Mouse (Mus musculus): ENCODE measurements around the gene Map2k6.

Gene Map2k6

DNA sequence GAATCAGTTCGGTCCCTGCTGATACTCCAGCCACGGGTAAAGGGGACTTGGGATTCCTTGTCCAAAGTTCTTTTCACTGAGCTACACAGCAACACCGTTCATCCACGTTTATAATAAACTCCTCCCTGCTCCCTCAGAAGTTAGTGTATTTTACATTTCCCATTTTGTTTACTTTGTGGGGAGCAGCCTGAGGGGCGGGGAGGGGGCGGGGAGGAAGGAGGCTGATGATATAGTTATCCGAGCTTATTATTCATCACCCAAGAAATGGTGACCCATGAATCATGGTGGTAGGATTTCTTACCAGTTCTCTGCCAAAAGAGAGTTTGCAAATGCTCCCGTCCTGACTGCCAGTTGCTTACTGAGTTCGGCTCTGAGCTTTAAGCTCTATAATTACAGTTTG, 6.7 kb downstream of the Map2k6 start:
- no peak for DNase-seq (ENCODE audit: low read depth)

DNA sequence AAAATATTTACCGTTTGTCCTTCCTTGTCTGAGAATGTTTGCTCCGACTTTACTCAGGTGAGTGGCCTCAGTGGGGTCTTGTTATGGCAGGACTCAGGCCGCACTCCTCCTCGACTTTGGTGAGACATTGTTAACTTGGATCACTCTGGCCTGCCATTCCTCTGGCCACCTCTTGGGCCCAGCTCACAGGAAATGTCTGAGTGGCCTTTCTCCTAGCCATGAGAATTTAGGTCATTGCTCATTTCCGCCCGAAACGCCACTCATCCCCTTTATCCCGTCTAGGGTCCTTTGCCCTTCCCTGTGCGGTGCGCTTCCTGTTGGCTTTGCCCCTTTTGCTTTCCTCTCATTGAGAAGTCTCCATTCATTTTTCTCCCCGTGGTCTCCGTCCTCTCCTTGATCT, 10.2 kb downstream of the Map2k6 start:
- no peak for DNase-seq (ENCODE audit: low read depth)

DNA sequence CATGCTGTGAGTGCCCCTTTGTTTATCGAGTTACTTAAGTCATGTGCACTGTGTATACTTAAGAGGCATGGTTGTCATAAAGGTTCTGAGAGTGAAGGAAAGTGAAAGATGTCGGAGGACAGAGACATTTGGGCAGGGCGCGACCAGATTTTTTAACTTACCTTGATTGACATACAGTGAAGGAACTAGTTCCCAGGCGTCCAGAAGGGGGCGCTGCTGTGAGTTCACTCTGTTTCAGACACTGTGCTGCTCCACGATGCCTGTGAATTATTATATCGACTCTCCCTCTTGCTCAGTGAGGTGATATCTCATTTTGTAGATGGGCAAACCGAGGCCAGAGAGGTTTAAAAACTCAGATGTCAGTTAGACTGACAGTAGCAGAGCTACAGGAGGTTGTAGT, 10.9 kb downstream of the Map2k6 start:
- DNase-seq (ENCODE audit: low read depth), result peak; percentile 42

DNA sequence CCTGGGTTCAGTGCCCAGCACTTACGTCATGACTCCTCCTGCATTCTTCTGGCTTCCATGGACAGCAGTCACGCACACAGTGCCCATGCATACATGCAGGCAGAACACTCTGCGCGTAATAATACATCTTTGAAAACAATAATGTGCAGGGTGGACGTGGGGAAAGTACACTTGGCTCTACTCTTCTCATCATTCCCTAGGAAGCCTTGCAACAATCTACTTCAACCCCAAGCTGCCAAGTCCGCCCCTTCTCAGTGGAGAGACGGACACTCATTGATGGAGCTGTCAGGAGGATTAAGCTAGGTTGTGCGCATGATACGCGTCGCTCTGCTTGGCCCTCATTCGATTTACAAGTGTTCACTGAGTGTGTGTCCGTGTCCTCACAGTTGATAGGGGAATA, 12.7 kb downstream of the Map2k6 start:
- DNase-seq (ENCODE audit: low read depth), result no peak

DNA sequence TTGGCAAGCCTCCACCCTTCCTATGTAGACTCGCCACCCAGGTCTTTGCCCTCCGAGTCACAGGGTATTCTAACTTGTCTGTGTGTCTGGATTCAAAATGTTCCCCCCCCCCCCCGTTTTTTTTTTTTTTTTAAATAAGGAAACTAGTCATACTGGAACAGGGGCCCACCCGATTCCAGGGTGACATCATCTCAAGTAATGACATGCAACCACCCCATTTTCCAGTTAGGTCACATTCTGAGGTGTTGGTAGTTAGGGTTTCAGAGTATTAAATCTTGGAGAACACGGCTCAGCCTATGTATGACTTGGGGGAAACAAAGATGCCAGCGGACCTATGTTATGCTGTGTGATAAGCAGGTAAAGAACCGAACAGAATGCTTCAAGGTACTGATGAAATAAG, 15.3 kb downstream of the Map2k6 start:
- no peak for DNase-seq (ENCODE audit: low read depth)

DNA sequence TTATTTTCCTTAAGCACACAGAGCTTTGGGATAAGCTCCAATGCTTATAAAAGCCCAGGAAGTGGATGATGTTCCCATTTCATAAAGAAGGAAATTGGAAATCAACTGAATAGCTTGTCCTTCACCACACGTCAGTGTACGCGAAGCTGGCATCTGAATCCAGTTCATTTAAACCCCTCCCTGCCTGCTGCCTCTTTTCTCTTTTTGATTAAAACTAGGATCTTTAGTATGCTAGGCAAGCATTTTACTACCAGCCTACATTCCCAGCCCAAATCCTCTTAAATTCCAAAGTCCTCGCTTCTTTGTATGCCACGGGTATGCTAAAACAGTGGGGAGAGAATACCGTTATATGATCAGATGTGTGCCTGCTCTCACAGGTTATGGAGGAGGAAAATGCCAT, 17.8 kb downstream of the Map2k6 start:
- DNase-seq (ENCODE audit: low read depth), result no peak

DNA sequence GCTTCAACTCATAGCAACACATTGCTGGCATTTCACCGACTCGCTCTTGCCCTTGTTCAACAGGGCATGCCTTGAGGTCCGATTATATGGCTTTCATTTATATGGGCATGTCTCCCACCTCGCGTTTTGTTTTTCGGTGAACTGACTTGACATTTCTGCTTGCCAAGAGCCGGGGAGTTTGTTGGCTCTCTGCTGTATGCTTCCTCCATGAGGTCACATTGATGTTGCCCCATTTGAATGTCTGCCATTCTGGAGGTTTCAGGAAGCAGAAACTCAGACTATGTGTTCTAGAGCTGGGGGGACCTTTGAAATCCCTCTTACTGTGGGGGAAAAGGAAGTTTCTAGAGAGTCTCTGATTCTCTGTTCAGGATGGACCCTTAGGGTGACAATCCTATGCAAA, 21.5 kb downstream of the Map2k6 start:
- no peak for DNase-seq (ENCODE audit: low read depth)

DNA sequence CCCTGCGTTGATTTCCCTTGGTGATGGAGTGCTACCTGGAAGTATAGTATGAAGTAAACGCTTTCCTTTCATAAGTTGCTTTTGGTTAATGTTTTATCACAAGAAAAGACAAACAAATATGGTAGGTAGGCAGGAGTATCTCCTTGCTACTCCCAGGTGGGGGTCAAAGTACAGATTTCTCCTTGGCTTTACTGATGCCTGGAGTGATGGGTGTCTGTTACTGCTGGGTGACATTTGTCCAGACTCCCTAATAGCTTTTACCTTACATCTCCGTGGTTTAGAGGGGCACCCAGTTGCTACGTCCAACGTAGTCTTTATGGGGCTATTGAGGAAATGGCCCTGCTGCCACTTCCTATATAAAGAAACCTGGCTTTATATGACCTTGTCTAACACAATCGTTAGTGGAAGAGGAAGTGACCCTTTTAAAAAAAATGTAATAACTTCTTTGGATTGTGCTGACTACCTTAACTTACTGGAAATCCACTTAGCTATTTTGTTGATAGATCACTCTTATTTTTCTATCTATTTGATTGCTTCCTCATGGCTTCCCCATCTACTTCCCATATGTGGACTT, 27.7 kb downstream of the Map2k6 start:
- no peak for DNase-seq (ENCODE audit: low read depth)

DNA sequence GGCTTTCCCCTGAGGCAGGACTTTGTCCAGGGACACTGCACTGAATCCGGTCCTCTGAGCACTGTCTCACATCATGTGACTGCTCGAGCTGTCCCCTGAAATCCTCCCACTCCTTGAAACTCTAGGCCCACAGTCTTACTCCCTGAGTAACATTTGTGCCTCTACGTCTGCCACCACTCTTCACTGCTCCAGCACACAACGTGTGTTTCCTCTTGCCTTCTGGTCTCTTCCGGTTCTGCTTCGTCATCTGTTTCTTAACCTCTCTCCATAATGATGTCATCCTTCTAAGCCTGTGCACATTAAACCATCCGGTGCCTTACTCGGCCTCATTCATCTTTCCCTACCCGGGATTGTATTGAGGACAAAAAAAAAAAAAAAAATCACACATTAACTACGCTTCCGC, 28.2 kb downstream of the Map2k6 start:
- no peak for DNase-seq (ENCODE audit: low read depth)

DNA sequence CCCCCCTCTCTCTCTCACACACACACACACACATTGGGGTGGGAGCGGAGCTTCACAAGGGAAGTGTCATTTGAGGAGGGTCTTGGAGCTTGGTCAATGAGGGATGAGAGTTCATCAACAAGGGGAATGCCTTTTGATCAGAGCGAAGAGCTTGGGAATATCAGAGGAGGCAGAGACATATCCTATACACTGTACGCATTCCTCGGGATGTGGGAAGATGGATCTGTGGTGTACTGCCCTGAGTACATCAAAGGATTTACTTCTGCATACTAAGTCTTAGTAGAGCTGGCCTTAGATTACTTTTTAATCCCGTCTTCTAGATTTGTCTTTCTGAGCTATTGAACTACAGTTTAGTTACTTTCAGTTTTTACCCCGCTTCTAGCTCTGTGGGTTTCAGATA, 30.1 kb downstream of the Map2k6 start:
- no peak for DNase-seq (ENCODE audit: low read depth)

DNA sequence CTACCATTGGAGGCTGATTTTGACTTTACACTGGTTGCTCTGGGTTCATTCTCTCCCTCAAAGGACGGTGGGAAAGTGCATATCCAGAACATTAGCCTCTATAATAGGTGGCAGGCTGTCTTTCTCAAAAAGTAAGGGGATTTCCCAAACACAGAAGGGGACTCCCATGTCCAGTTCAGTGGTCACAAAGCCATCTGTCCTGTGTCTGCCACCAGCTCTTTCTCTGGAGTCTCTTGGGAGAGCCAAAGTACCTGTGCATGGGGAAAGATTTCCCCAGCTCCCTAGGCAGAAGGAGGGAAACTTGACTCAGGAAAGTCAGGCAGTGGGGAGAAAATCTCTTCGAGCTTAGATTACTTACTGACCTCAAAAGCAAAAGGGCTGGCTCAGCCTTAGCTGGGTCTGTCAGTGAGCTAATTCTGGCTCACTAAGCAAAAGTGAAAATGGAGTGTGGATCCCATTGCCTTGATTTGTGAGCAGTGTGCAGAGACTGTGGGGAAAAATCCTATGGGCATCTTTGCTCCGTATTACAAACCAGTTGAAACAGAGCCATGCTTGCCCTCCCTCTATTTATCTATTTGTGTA, 31.0 kb downstream of the Map2k6 start:
- no peak for DNase-seq (ENCODE audit: low read depth)

DNA sequence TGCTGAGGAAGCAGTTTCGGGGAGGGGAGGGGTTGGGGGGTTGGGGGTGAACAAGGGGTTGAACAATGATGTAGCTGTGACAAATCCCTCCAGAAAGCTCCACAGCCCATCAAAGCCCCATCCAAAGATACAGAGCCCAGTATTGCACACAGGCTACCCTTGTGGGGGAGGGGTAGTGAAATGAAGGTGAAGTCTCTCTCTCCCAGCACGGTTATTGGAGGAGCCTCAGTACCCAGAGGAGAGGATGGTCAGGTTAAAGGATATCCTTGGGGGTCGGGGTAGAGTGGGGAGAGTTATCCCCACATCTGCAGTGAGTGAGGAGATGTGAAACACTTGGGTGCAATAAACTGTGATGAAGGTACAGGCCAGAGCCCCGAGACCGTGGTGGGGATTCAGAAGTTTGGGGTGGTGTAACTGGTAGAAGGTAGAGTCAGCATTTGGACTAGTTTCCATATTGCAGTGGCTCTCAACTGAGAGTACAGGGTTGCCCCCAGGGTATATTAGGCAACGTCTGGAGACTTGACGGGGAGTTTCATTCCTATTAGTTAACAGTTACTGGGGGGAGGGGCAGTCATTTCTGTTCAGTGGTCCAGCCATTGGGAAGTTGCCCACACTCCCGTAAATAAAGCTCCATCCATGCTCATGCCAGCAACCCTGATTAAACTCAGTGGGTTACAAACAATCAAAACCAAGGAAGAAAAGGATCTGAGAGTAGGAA, 37.1 kb downstream of the Map2k6 start:
- no peak for DNase-seq (ENCODE audit: low read depth)

DNA sequence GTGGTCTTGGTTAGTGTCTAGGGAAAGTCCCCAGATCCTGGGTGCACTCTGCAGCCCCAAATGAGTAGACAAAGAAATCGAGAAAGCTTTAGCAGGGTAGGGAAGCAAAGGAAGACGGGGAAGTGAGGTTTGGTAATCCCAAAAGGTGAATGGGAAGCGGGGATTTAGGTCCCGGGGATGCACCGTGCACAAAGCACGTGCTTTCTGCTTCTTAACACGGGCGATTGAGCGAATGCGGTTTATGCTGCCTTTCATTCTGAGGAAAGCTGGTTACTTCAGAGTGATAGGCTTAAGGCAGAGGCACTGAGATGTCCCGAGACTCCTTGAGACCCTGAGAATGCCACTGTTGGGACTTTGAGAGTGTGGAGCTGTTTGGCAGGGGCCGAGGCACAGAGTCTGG, 38.1 kb downstream of the Map2k6 start:
- no peak for DNase-seq (ENCODE audit: low read depth)

DNA sequence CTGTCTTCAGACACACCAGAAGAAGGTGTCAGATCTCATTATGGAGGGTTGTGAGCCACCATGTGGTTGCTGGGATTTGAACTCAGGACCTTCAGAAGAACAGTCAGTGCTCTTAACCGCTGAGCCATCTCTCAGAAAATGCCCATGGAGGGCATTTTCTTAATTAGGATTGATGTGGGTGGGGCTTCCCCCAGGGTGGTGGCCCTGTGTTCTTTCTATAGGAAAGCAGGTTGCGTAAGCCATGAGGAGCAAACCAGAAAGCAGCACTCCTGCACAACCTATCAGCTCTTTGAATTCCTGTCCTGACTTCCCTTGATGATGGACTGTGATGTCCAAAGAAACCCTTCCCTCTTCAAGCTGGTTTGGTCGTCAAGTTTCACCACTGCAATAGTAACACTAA, 39.2 kb downstream of the Map2k6 start:
- DNase-seq (ENCODE audit: low read depth), result no peak

DNA sequence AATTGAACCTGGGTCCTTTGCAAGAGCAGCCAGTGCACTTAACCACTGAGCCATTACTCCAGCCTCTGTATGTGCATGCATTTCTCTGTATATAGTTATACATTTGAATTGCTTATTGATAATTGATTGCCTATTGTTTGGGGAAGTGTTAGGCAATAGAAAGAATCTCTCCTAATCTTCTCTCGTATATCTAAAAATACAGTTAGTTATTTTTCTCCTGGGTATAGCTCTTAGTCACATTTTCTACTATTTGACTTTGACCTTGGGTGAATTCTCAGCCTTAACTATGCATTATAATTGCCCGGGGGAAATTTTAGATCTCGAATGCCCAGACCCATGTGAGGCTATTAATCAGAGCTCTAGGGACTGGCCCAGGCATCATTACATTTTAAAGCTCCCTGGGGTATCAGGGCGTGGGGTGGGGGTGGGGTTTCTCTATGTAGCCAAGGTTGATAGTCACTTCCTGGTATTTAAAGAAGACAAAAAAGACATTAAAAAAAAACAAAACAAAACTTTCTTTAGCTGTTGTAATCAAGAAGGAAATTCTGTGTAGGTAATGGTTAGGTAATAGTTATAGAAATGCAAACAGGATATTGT, 39.9 kb downstream of the Map2k6 start:
- no peak for DNase-seq (ENCODE audit: low read depth)

DNA sequence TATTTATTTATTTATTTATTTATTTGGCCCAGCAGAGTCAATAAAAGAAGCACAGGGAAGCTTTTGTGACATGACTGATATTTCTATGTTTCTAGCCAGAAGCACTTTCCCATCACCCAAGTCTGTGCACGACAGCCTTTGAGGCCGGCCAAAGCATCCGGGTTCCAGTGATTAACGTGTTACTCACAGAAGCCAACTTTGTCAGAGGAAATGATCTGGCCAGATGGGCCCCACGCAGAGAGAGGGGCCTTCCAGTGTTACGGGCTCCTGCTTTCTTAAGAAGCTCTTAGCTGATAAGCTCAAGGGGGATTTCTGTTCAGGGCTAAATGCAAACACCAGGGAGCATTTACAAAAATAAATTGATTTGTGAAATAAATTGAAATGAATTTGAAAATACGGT, 40.4 kb downstream of the Map2k6 start:
- no peak for DNase-seq (ENCODE audit: low read depth)

DNA sequence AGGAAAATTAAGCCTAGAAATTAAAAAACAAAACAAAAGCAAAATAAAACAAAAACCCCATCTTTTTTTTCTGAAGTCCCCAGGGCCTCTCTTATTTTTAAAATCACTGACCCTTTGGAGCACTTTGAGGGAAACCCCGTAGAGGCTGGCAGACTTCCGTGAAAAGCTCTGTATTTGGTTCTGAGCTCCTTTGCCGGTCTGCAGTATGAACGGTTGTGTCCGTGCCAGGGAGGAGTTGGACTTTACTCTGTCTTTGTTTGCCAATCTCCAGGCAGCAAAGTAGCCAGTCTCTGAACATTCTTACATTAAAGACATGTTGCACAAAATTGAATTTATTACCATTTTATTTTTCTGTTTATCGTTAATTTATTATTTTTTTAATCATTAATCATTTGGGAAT, 45.7 kb downstream of the Map2k6 start:
- DNase-seq (ENCODE audit: low read depth), result no peak

DNA sequence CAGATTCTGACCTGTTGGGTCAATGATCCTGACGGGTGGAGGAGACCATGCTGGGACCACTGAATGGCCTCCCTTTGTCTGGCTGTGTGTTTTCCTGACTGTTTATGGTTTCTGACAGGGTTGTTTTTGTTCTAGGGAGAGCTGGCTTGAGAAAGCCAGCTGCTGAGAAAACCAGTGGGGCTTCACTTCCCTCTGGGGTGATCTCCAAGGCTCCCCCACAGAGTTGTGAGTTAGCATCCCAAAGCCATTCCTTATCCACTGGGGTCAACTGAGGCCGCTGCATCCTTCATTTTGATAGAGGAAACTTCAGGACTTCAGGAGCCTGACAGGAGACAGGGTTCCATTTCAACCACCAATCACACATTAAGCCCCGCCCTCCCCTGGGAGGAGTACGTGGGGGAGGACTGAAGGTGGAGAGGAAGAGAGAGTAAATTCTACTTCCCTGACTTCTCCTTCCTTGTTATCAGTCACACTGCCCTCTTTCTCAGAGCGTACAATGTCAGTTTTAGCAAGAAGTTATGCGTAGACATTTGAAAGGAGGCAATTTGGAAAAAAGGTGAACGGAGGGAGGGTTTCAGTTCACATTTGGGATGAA, 49.3 kb downstream of the Map2k6 start:
- peak; percentile 74 for DNase-seq (ENCODE audit: low read depth)

DNA sequence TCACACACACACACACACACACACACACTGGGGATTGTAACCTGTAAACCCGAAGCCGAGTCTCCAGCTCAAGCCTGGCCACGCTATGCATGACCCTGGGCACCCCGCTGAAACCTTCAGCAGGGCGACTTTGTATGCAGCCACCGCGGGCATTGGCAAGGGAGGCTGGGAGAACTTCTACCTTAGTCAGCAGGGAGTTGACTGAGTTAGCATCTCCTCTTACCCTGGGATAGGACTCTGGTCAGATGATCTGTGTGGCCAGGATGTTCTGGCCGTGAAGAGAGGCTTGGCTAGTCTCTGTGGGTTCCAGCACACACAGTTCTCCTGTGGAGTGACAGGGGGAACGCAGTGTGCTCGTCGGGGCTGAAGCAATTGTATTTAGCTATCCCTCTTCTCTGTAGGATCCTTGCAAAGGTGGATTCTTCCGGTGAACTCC, 49.8 kb downstream of the Map2k6 start:
- DNase-seq (ENCODE audit: low read depth), result no peak

DNA sequence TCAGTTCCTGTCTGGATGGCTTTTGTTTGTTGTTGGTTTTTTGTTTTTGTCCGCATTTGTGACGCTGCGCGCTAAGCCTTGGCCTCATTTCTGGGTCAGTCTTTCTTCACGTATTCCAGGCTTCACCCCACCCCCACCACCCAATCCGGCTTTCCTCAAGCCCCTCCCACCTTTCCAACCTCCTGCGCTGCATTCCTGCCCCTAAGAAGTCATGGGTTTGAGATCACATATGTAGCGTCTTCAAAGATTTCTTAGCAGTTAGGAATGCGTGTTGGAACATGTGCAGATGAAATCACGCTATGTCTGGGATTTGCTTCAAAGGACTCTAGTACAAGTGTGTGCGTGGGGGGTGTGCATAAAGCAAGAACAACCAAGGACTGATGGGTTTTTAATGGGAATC, 50.3 kb downstream of the Map2k6 start:
- DNase-seq (ENCODE audit: low read depth), result no peak

DNA sequence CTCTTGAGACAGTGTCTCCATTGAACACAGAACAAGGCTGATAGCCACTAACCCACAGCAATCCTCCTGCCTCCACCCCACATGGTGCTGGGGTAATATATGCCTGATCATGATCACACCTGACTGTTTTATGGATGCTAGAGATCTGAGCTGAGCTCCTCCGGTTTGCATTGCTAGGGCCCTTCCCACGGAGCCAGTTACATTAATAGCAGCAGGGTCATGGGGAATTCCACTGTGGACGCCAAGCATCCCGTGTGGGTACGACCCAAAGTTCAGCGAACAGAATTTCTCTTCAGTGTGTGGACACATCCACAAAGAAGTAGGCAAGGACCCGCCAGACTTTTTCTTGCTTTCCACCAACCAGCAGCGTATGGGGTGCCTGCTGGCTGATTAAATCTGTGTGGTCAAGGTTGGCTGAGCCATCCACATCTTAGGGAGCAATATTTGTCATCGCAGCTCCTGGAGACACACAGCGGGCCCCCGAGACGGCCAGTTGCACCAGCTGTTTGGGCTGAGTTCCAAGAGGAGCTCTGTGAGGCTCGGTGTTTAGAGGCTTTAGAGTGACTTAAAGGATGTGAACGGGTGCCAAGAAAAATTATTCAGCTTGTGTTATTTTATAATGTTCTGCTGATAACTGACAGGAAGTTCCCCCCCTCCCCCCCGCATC, 51.3 kb downstream of the Map2k6 start:
- DNase-seq (ENCODE audit: low read depth), result no peak

DNA sequence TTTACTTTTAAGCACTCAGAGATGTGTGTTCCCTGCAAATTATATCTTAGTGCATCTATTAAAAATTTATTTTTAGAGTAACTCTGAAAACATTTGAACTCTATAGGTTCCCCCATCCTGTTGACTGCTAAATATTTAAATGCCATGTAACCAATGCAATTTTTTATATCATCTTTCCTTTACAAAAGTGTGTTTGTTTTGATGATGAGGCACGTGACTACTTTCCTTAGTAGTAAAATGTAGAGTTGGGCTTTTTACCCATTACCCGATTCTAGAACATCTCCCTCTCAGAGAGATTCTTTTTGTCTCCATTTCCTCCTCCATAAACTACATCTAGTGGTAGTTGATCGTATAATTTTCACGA, 51.8 kb downstream of the Map2k6 start:
- DNase-seq (ENCODE audit: low read depth), result no peak

DNA sequence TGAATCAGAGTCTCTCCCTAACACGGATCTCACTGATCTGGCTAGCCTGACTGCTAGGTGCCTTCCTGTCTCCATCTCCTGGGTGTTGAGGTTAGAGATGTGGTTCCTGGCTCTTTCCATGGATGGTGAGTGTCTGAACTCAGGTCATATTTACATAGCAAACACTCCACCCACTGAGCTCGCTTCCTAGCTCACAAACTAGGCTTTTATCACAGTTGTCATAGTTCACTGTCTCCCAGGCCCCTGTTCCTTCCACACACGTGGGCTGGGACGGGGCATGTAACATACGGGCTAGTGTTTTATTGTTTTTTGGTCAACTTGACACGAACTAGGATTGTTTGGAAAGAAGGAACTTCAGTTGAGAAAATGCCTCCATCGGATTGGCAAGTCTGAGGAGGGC, 52.7 kb downstream of the Map2k6 start:
- DNase-seq (ENCODE audit: low read depth), result no peak

Data from c-Kit-positive CD71-positive TER-119-negative erythroid progenitor cells, embryonic 14.5 days (primary cell).